Mouse (Mus musculus): ENCODE measurements around the gene Cfap69. TPM values are rescaled to one million over a fixed set of nuclear protein-coding genes. Genes with fewer than 3 reads are reported as not detected.

The Cfap69 gene
- polyA plus RNA-seq, 1 experiment = 0.27 TPM

DNA sequence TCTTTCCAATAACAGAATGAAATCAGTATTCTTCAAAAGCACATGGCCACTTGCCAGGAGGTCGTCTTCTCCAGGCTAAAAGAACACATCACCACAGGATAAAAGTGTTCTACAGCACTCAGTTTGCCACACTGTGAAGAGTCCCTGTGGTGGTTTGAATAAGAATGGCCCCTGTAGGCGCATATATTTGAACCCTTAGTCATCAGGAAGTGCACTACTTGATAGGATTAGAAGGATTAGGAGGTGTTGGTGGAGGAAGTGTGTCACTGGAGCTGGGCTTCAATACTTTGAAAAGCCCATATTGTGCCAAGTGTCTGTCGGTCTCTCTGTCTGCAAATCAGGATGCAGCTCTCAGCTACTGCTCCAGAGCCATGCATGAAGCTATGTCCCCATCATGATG is 123.7 kb downstream of the Cfap69 start:
- no peaks in the 10 kb centered on the region for H3K27me3 ChIP-seq (ENCODE audit: control insufficient read depth, insufficient read depth, low read length)
- no peaks in the 10 kb centered on the region for H3K4me1 ChIP-seq (ENCODE audit: control insufficient read depth, insufficient read depth, insufficient read length, low read length)
- H3K27ac ChIP-seq (ENCODE audit: insufficient read depth, low read depth, low read length) = no peak overlapping the region
- TF ChIP-seq POLR2A (IDR thresholded peaks at IDR 0.05; ENCODE audit: low read depth, low read length) (no peak), CTCF (IDR thresholded peaks at IDR 0.05; ENCODE audit: extremely low read depth, insufficient read length, insufficient replicate concordance, low read depth, low read length) (no peak)
- H3K36me3 ChIP-seq (ENCODE audit: control insufficient read depth, insufficient read depth, low read length) = peaks cover 39% of the 10 kb centered on the region
- WGBS = 64% methylated on average over 3 of the region's 3 CpGs
- no peak overlapping the region for H3K4me3 ChIP-seq (ENCODE audit: low read depth, low read length)

DNA sequence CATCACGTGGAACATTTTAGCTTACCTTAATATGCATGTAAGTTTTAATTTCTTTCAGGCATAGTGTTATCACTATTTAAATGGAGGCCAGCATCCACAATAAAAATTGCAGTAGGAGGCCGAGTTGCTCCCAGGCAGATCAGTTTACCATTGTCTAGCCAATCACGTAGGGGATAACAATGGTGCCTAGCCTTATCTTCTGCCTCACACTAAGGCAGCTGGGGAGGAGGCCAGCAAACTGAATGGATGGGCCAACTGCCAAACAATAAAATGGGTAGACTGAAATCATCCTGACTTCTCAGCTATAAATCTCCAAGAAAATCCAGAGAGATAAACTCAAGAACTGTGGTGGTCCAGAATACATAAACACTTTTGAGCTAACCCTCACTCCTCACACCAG is 124.3 kb downstream of the Cfap69 start:
- Histone ChIP-seq H3K4me3 (ENCODE audit: low read depth, low read length) (no peak overlapping the region), H3K4me1 (ENCODE audit: control insufficient read depth, insufficient read depth, insufficient read length, low read length) (no peaks in the 10 kb centered on the region), H3K27ac (ENCODE audit: insufficient read depth, low read depth, low read length) (no peak overlapping the region), H3K36me3 (ENCODE audit: control insufficient read depth, insufficient read depth, low read length) (peaks cover 38% of the 10 kb centered on the region), H3K27me3 (ENCODE audit: control insufficient read depth, insufficient read depth, low read length) (no peaks in the 10 kb centered on the region)
- TF ChIP-seq CTCF (IDR thresholded peaks at IDR 0.05; ENCODE audit: extremely low read depth, insufficient read length, insufficient replicate concordance, low read depth, low read length) = no peak
- TF ChIP-seq POLR2A (IDR thresholded peaks at IDR 0.05; ENCODE audit: low read depth, low read length) = no peak
- WGBS = 45% methylated on average over 3 of the region's 3 CpGs

DNA sequence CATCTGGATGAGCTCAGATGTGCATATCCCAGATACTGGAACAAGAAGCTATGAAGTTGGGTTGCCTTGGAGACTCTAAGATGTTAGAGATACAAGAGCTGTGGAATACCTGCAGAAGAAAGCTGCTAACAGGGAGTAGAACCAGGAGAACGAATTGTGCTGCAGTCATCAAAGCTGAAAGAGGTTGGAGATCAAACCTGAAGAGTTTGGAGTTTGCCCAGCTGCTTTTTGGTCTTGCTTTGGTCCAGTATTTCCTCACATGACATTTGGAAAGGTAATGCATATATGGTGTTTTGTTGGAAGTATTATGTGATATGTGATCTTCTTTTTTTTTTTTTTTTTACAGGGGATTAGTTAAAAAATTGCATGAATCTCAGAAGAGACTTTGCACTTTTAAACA is 127.9 kb downstream of the Cfap69 start:
- H3K27ac ChIP-seq (ENCODE audit: insufficient read depth, low read depth, low read length) = no peak overlapping the region
- no peak overlapping the region for H3K4me3 ChIP-seq (ENCODE audit: low read depth, low read length)
- no peaks in the 10 kb centered on the region for H3K27me3 ChIP-seq (ENCODE audit: control insufficient read depth, insufficient read depth, low read length)
- no peak for TF ChIP-seq CTCF (IDR thresholded peaks at IDR 0.05; ENCODE audit: extremely low read depth, insufficient read length, insufficient replicate concordance, low read depth, low read length)
- WGBS = 68% methylated on average over 1 of the region's 1 CpGs
- H3K4me1 ChIP-seq (ENCODE audit: control insufficient read depth, insufficient read depth, insufficient read length, low read length) = peaks cover 5% of the 10 kb centered on the region; the same call in 1 of the 2 replicates
- H3K36me3 ChIP-seq (ENCODE audit: control insufficient read depth, insufficient read depth, low read length) = peaks cover 15% of the 10 kb centered on the region

DNA sequence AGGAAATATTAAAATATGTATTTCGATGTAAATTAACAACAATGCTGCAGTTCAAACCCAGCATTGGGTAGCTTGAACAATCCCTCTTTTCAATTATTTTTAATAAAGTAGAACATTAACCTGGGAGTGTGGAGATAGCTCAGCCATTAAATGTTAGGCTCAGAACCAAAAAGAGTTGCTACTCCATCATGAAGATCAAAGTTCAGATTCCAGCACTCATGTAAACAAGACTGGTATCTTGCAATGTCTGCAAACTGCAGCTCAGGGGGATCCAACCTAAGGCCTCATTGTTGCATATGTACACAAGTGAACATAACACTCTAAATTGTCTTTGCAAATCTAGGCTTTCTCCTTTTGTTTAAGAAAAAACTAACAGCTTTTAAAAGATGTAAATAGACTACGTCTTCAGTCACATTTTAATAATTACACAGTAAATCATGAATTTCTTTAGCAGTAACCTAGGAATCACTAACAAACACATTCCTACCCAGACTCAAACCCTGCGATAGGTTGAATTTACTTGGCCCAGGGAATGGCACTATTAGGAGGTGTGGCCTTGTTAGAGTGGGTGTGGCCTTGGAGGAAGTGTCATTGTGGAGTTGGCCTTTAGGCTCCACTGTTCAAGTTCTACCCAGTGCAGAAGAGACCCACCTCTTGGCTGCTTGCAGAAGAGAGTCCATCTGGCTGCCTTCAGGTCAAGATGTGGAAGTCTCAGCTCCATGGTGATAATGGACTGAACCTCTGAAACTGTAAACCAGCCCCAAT is 130.2 kb downstream of the Cfap69 start:
- 33% methylated on average over 3 of the region's 3 CpGs for WGBS
- Histone ChIP-seq H3K4me1 (ENCODE audit: control insufficient read depth, insufficient read depth, insufficient read length, low read length) (peaks cover 5% of the 10 kb centered on the region; the same call in 1 of the 2 replicates), H3K36me3 (ENCODE audit: control insufficient read depth, insufficient read depth, low read length) (peaks cover 6% of the 10 kb centered on the region), H3K4me3 (ENCODE audit: low read depth, low read length) (no peak overlapping the region), H3K27ac (ENCODE audit: insufficient read depth, low read depth, low read length) (no peak overlapping the region), H3K27me3 (ENCODE audit: control insufficient read depth, insufficient read depth, low read length) (no peaks in the 10 kb centered on the region)
- TF ChIP-seq POLR2A (IDR thresholded peaks at IDR 0.05; ENCODE audit: low read depth, low read length) = no peak
- TF ChIP-seq CTCF (IDR thresholded peaks at IDR 0.05; ENCODE audit: extremely low read depth, insufficient read length, insufficient replicate concordance, low read depth, low read length) = no peak

Other genes with a start within 250 kb of the Cfap69 start
- 0.36 and 0.37 TPM in 2 replicates for gene Cdk14, start 243.9 kb downstream of the Cfap69 start, polyA plus RNA-seq (2012; rRNA removed)
- not detected in 2 replicates for gene 1700015F17Rik, start 185.1 kb downstream of the Cfap69 start, polyA plus RNA-seq (2012; rRNA removed)
- 7.9 and 13.4 TPM in 2 replicates for gene Cldn12, start 149.3 kb downstream of the Cfap69 start, polyA plus RNA-seq (2012; rRNA removed)
- 0.34 and 0.46 TPM in 2 replicates for gene Gtpbp10, start 104.7 kb downstream of the Cfap69 start, polyA plus RNA-seq (2012; rRNA removed)
- gene Gm8773, start 90.4 kb downstream of the Cfap69 start, polyA plus RNA-seq (2012; rRNA removed) = 0.08 TPM in 1 of 2 replicates, not detected in the other
- 1.1 and 1.3 TPM in 2 replicates for gene Steap2, start 30.3 kb upstream of the Cfap69 start, polyA plus RNA-seq (2012; rRNA removed)
- gene Steap1, start 85.1 kb upstream of the Cfap69 start, polyA plus RNA-seq (2012; rRNA removed) = 0.43 and 0.81 TPM in 2 replicates

Data from small intestine, adult 2 months (tissue).